Mouse (Mus musculus) splenic B cell, adult 2 months (primary cell): Measurements from ENCODE around the gene Olfml3.

Source experiments
- DNase-seq: peaks from one replicate; pipeline ENCODE4 v3.0.0-alpha.2; 2011; ENCODE audit warnings: low read depth, low spot score
- H3K27me3 ChIP-seq: 2 replicates; pipeline ENCODE4 v1.6.1; 2012; ENCODE audit warnings: mild to moderate bottlenecking, low read length, moderate library complexity, mixed read lengths; ENCODE audit not compliant: control insufficient read depth, poor library complexity, insufficient read depth, severe bottlenecking
- H3K36me3 ChIP-seq: 2 replicates; pipeline ENCODE4 v1.6.1; 2012; ENCODE audit warnings: mild to moderate bottlenecking, low read length, moderate library complexity, mixed read lengths; ENCODE audit not compliant: control insufficient read depth, poor library complexity, insufficient read depth, severe bottlenecking

The Olfml3 gene

GRCm38 (mm10) chr3:103733176-103733575 is 4.6 kb downstream of the Olfml3 start:
- no peaks in the 10 kb centered on the region for H3K27me3 ChIP-seq
- no peaks in the 10 kb centered on the region for H3K36me3 ChIP-seq
- DNase-seq = no peak

DNA sequence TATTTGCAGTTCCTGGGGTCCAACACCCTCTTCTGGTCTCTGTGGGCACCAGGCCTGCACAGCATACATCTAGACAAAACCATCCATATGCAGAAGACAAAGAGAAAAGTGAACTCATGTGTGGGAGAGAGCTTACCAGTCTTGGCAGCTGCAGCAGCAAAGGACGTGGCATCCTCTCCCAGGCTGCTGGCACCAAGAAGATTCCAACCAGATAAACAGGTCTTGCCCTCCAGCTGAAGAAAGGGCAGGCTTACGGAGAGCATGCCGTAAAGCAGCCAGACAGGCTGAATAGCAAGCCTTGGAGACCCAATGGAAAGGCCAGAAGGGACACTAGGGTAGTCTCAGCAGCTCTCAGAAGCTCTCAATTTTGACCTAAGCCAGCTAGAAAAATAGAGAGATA is 5.7 kb downstream of the Olfml3 start:
- no peak for DNase-seq
- Histone ChIP-seq H3K27me3 (no peaks in the 10 kb centered on the region), H3K36me3 (no peaks in the 10 kb centered on the region)

DNA sequence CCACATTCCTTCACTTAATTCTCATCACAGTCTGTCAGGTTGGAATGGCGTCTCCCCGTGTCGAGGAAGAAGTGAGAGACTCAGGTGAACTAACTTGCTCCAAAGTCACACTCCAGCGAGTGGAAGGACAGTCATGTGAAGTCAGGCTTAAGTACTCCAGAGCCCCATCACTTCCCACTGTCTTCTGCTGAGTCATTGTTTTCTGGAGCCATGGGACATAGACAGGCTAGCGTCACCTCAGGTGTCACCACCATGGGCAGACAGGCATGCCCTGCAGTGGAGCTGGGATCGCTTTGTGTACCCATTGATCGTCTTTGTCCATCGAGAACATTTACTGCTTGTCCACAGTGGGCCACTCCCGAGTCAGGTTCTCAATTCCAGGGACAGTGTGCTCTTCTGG is 8.0 kb downstream of the Olfml3 start:
- no peak for DNase-seq
- no peaks in the 10 kb centered on the region for H3K27me3 ChIP-seq
- no peaks in the 10 kb centered on the region for H3K36me3 ChIP-seq

GRCm38 (mm10) chr3:103727813-103728326 is 9.9 kb downstream of the Olfml3 start:
- H3K36me3 ChIP-seq = no peaks in the 10 kb centered on the region
- peak; percentile 22 for DNase-seq
- no peaks in the 10 kb centered on the region for H3K27me3 ChIP-seq

DNA sequence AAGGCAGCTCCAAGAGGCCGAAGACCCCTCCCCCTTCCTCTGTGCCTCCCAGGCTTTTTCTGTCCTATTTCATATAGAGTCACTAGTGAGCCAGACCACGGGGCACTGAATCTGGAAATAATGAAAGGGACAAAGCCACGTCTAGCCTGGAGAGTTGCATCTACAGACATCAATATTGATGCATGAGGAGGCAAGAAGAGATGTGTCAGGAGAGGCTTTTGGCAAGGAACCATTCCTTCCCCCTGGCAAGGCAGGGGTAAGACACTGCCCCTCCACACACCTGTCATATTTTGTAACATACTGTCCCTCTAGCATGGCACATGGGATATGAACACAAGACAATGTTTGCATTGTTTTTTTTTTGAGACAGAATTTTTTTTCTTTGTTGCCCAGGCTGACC is 11.2 kb downstream of the Olfml3 start:
- DNase-seq = no peak
- H3K27me3 ChIP-seq = no peaks in the 10 kb centered on the region
- H3K36me3 ChIP-seq = no peaks in the 10 kb centered on the region

- Histone ChIP-seq H3K36me3 (no peaks in the 10 kb centered on the region), H3K27me3 (no peaks in the 10 kb centered on the region)
- DNase-seq = no peak
These were observed 13.7 kb downstream of the Olfml3 start for GRCm38 (mm10) chr3:103724137-103724536.

DNA sequence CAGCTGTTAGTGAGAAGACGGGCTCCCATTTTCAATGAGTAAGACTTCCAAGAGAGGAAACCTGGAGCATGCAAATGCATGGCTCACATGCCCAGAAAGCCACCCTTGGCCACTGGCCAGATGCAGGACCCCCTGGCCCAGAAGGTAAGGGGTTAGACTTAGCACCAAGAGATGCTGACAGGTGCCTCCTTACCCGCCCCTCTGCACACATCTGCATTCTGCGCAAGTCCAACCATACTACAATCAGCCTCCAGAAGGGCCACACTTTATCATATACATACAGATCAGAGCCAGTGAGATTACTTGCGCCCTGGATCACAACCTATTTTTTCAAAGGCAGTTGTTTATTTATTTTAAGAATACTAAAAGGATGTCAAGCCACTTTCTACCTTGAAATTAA is 19.1 kb downstream of the Olfml3 start:
- no peaks in the 10 kb centered on the region for H3K27me3 ChIP-seq
- H3K36me3 ChIP-seq = no peaks in the 10 kb centered on the region
- DNase-seq = no peak

- no peaks in the 10 kb centered on the region for H3K36me3 ChIP-seq
- H3K27me3 ChIP-seq = no peaks in the 10 kb centered on the region
- DNase-seq = no peak
These were observed 20.7 kb downstream of the Olfml3 start for GRCm38 (mm10) chr3:103716774-103717760.

DNA sequence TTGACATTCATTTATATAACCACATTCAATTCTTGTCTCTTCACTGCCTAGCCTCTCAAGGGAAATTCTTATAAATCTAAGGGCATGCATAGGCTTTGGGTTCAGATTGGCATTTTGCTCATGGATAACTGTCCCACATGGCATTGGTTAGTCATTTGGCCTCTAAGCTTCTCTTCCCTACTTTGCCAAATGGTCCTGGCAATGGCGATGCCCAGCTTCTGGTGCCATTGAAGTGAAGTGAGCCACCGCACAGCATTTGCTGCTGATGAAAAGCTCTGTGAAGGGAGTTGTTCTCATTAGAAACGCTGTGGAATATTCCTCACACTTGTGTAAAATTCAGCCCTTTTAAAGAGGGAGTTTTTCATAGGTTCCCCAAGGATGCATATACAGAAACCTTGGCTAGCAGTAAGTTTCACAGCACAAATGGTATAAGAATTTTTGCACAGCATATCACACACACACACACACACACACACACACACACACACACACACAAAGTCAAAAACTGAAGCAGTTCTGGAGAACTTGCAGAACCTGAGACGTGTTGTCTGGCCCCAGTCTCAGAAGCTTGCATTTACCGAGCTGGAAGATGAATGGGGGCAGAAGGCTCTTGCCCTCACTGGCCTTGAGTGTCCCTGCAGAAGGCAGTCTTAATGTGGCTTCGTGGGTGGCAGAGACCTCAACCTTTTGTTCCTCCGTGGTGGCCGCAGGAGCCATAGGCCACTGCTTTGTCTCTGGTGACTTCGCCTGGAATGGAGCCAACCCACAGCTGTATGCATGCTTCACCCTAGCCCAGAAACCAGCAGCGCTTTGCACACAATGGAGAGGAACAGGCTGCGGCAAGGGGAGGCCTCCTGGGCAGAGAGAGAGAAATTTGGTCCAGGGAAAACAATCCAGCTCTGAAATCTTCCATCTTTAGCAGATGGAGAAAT is 21.8 kb downstream of the Olfml3 start:
- Histone ChIP-seq H3K27me3 (no peaks in the 10 kb centered on the region), H3K36me3 (no peaks in the 10 kb centered on the region)
- no peak for DNase-seq

DNA sequence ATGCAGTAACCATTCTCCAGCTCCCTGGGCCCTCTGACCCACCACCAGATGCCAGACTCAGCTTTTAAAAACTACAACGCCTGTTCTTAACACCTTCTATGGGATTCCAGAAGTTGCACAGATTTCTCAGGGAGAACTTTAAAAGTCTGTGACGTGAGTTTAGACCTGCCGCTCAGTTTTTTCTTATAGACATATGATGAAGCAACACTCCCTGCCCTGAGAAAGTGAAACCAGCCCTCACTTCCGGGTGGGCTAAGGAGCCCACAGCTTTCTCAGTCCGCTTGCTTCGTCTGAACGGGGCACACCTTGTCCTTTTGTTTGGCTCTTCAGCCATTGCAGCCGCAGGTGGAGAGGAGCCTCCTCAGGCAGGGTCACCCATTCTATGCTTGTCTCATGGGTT is 22.9 kb downstream of the Olfml3 start:
- H3K27me3 ChIP-seq = no peaks in the 10 kb centered on the region
- H3K36me3 ChIP-seq = no peaks in the 10 kb centered on the region
- no peak for DNase-seq

DNA sequence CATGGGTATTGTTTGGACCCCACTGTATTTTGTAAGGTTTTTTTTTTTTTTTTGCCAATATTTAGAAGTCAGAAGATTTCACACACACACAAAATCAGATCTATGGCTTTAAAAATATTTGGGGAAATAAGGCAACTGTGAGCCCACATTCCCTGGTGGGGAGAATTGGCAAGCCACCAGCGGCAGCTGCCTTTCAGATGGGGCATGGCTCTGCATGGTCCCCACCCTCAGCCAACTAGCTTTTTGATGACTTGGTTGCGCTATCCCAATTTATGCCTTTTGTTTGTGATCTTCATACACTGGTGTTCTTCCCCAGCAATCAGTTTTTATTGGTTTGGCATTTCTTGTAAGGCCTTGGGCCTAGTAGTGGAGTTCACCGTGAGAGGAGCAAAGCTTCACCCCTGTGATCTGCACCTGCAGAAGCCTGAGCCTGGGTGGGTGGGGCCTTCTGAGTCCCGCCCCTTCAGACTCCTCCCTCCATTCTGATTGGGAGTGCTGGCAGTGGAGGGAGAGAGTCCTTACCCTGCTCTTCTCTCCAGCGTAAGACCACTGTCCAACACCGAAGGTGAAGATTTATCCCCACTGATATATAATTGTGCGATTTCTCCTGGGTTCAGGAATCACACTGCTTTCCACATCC is 23.4 kb downstream of the Olfml3 start:
- H3K36me3 ChIP-seq = no peaks in the 10 kb centered on the region
- DNase-seq = no peak
- no peaks in the 10 kb centered on the region for H3K27me3 ChIP-seq

- Histone ChIP-seq H3K27me3 (0 out of 2 replicates have a peak, but pooled peaks cover under 1% of the 10 kb centered on the region), H3K36me3 (no peaks in the 10 kb centered on the region)
- DNase-seq = no peak
These were observed 25.6 kb downstream of the Olfml3 start for GRCm38 (mm10) chr3:103712196-103712595.

DNA sequence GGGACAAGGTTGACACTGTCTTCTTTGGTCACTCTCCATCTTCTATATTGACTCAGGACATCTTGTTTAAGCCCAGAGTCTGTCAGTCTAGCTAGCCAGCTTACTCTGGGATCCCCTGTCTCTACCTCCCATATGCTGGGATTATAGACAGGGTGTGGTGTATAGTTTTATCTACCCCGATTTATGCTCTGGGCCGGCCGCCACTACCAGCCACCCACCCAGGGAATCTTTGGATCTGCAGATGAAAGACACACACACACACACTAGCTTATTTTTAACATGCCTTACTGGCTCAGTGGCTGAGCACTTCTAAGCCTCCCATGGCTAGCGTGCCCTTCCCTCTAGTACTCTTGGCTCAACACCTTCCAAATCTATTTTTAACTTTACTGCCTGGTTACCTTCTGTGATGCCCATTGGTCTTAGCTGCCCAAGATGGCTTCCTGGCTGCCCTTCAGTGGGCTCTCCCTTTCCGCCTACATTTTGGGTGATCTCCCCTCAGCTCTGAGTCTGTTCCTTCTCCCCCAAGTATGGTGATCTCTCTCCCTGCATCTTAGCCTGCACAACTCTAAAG is 28.2 kb downstream of the Olfml3 start:
- Histone ChIP-seq H3K36me3 (no peaks in the 10 kb centered on the region), H3K27me3 (0 out of 2 replicates have a peak, but pooled peaks cover 2% of the 10 kb centered on the region)
- DNase-seq = no peak

DNA sequence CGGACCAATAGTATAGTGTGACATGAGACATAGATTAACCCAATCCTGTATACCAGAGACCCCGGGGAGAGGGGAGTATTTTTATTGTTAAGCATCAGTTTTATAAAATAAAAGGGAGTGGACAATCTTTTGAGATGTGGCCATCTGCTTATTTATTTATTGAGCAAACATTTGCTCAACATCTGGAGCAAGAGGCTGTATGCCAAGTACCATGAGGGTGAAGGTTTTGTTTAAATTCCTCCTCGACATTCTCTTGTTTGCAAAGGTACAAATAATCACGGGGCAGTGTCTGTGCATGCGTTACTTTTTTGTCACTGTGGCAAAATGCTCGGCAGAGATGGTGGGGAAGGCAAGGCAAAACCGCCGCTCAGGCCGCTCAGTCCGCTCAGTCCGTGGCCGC is 32.4 kb downstream of the Olfml3 start:
- Histone ChIP-seq H3K27me3 (0 out of 2 replicates have a peak, but pooled peaks cover 2% of the 10 kb centered on the region), H3K36me3 (no peaks in the 10 kb centered on the region)
- DNase-seq = no peak
